Mouse (Mus musculus) C2C12 (cell line): Measurements from ENCODE around the gene 4930404H24Rik.

Experiments
- CTCF ChIP-seq: IDR thresholded peaks from one replicate; pipeline ENCODE4 v1.5.1; 2011; ENCODE audit not compliant: control insufficient read depth, insufficient read depth, insufficient read length
- MYOG ChIP-seq: IDR thresholded peaks from one replicate; pipeline ENCODE4 v1.6.1; 2011; ENCODE audit not compliant: control insufficient read depth, insufficient read length; ENCODE audit errors: extremely low read depth

DNA sequence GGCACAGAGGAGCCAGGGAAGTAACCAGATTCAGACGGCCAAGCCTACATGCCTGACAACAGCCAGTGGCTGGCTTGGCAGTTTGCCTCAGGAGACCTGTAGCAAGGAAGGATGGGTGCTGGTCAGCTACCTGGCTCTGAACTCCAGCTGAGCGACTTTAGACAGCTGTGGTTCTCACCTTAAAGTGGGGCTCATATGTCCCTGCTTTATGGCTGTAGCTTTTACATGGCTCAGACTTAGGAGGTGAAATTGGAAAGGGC lies 10.8 kb upstream of the 4930404H24Rik start:
- TF ChIP-seq CTCF, result no peak
- no peak for TF ChIP-seq MYOG
